Mouse (Mus musculus): ENCODE results near the gene Apobec3. TPM values are rescaled to one million over a fixed set of nuclear protein-coding genes. Genes with fewer than 3 reads are reported as not detected.
A peak's percentile ranks its signal among the peaks of the same experiment; 100 is the strongest.

The Apobec3 gene
- polyA plus RNA-seq, 1 experiment from 2014 or later: 3.5 TPM

DNA sequence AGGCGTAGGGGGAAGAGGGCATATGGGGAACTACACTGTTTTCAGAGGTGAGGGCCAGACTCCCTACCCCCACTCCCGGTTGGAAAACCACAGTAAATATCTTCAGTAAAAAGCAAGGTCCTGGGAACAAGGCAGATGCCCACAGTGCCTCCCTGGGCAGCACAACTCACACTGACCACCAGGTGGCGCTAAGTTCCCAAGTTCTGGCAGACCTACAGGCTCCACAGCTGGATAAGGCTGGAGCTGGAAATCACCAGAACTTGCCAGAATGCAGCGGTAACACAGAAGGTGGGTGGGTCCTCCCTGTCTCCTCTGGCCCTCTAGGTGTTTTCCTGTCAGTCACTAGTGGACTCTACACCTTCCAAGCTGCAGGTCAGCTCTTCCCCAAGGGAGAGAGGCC lies 54.6 kb downstream of the Apobec3 start:
- peaks cover 18% of the 10 kb centered on the region for H3K4me1 ChIP-seq
- H3K4me3 ChIP-seq: no peak overlapping the region
- H3K9me3 ChIP-seq: no peaks in the 10 kb centered on the region
- H3K27ac ChIP-seq: no peak overlapping the region
- peak; percentile 83 for ATAC-seq (replicated peaks)
- H3K27me3 ChIP-seq (replicated peaks): no peaks in the 10 kb centered on the region; the same call in 1 of the 2 replicates
- 12% methylated on average over 4 of the region's 4 CpGs for WGBS
- H3K36me3 ChIP-seq (replicated peaks): no peaks in the 10 kb centered on the region
- H3K4me2 ChIP-seq: no peak overlapping the region
- H3K9ac ChIP-seq: no peak overlapping the region

DNA sequence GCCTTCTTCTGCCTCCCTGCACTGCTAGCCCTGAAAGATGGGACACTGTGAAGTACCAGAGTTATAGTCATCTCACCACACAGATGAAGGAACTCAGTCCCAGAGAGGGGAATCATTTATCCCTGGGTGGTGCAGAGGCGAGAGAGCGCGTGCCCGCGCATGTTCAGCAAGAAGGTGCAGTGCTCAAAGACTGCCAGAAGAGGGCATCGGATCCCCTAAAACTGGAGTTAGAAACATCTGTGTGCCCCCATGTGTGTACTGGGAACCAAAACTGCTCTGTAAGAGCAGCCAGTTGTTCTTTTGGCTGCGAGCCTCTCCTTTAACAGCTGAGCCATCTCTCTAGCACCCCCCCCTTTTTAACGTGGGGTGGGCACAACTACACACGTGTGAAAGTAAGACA lies 55.3 kb downstream of the Apobec3 start:
- ATAC-seq (replicated peaks): no peak
- Histone ChIP-seq H3K9ac (no peak overlapping the region), H3K27ac (no peak overlapping the region), H3K4me3 (no peak overlapping the region), H3K36me3 (replicated peaks) (no peaks in the 10 kb centered on the region), H3K27me3 (replicated peaks) (no peaks in the 10 kb centered on the region; the same call in 1 of the 2 replicates), H3K4me1 (peaks cover 24% of the 10 kb centered on the region), H3K9me3 (no peaks in the 10 kb centered on the region), H3K4me2 (no peak overlapping the region)
- 50% methylated on average over 9 of the region's 9 CpGs for WGBS

DNA sequence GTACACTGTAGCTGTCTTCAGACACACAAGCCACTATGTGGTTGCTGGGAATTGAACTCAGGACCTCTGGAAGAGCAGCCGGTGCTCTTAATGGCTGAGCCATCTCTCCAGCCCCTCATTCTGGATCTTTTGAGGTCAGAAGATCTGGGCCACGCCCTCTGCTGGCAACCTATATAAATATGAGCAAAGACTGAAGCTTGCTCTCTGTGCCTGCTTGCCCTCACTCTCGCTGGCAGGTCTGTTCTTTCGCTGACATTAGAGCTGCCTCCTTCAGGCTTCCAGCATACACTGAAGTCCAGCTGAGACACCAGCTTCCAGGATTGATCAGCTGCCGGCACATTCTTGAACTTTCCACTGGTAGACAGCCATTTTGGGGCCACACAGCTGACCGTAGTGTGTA lies 56.2 kb downstream of the Apobec3 start:
- Histone ChIP-seq H3K27me3 (replicated peaks) (no peaks in the 10 kb centered on the region; the same call in 1 of the 2 replicates), H3K4me1 (peaks cover 26% of the 10 kb centered on the region), H3K27ac (no peak overlapping the region), H3K36me3 (replicated peaks) (no peaks in the 10 kb centered on the region), H3K9me3 (no peaks in the 10 kb centered on the region), H3K4me2 (no peak overlapping the region), H3K4me3 (no peak overlapping the region), H3K9ac (no peak overlapping the region)
- no peak for ATAC-seq (replicated peaks)
- 67% methylated on average over 6 of the region's 6 CpGs for WGBS

DNA sequence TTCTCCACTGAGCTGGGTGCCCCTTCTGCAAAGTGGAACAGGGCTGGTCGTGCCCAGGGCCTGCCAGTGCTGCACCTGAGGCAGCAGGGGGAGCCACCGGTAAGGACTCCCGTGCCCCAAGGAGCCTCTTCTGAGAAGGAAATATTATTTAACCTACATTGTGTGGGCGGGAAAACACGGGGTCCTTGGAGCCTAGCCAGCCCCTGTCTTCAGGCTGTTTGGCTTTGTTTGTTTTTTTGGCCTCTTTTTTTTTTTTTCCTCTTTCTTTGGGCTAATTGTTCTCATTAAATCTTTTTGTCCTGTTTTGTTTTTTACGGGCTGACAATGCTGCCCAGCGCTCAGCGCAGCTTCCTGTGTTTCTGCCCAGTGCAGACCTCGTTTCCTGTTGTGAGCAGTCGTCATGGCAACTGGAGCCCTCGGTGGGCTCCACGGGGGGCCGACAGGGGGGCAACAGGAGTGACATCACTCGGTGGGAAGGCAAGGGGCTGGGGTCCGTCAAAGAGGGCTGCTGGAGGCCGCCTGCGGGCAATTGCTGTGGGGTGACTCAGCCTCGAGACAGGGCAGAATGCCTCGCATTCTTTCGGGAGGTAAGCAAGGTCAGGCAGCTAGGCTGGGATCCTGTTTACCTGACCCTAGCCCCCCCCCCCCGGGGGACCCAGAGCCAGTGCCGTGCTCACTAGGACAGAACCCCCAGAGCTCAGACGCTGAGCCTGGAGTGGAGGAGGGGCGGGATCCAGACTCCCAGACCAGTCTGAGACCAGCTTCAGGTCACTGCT lies 59.0 kb downstream of the Apobec3 start:
- peak overlapping the region; percentile 31 for H3K27ac ChIP-seq
- peaks cover 26% of the 10 kb centered on the region for H3K4me1 ChIP-seq
- ATAC-seq (replicated peaks): peak; percentile 74
- H3K9ac ChIP-seq: peak overlapping the region; percentile 48
- WGBS: 1% methylated on average over 24 of the region's 24 CpGs
- H3K9me3 ChIP-seq: no peaks in the 10 kb centered on the region
- H3K27me3 ChIP-seq (replicated peaks): no peaks in the 10 kb centered on the region
- peak overlapping the region; percentile 36 for H3K4me3 ChIP-seq
- no peaks in the 10 kb centered on the region for H3K36me3 ChIP-seq (replicated peaks)
- peak overlapping the region; percentile 62 for H3K4me2 ChIP-seq

DNA sequence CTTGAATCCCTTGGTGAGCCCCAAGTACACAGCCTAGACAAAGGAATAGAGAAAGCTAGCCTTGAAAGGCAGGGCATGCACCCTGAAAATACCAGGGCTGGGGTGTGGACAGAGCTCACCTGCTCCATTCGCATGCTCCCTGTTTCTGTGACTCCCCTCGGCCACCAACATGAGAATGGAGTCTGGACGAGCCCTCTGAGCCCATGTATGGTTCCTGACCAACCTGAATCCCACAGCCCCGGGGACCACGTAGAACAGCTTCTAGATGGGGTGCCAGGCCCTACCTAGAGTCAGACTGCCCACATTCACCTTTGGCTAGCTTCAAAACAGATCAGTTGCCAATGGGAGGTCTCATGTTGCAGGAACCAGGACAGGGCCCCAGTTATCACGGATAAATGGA lies 59.8 kb downstream of the Apobec3 start:
- H3K4me3 ChIP-seq: no peak overlapping the region
- no peaks in the 10 kb centered on the region for H3K27me3 ChIP-seq (replicated peaks)
- no peaks in the 10 kb centered on the region for H3K36me3 ChIP-seq (replicated peaks)
- WGBS: 73% methylated on average over 6 of the region's 6 CpGs
- H3K4me2 ChIP-seq: peak overlapping the region; percentile 62
- H3K4me1 ChIP-seq: peaks cover 26% of the 10 kb centered on the region
- ATAC-seq (replicated peaks): no peak
- no peaks in the 10 kb centered on the region for H3K9me3 ChIP-seq
- peak overlapping the region; percentile 31; the same call in 1 of the 2 replicates for H3K27ac ChIP-seq
- peak overlapping the region; percentile 48; the same call in 1 of the 2 replicates for H3K9ac ChIP-seq

DNA sequence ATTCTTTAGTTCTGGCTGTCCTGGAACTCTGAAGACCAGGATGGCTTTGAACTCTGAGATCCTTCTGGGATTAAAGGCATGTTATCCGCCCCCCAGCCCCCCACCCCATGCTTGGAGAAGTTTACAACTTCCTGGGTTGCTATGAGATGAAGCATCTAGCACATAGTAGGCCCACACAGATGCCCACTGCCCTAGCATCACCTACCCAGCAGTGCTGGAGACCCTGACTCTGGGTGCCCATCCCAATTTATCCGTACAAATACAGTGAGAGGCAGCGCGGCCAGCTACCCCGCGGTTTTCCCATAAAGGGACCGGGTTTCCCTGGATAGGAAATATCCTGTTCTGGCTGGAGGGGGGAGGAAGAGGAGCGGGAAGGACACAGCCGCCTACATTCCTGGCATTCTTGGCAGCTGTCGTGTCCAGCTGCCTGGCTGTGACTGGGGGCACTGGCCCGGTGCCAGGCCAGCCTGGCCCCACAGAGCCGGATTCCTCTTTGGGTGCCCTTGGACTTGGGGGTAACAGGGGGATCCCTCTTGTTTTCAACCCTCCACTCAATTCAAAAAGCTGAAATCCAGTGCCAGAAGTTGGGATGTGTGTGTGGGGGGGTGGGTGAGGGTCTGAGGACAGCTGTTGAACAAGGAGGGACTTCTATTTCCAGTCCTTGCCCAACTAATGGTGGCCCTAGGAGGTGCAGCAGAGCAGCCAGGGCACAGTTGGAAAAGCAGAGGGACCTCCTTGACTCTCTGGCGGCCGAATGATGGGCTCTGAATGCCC lies 60.5 kb downstream of the Apobec3 start:
- Histone ChIP-seq H3K9me3 (no peaks in the 10 kb centered on the region), H3K4me2 (no peak overlapping the region), H3K4me3 (no peak overlapping the region), H3K9ac (no peak overlapping the region), H3K36me3 (replicated peaks) (no peaks in the 10 kb centered on the region), H3K4me1 (peaks cover 26% of the 10 kb centered on the region), H3K27me3 (replicated peaks) (no peaks in the 10 kb centered on the region), H3K27ac (no peak overlapping the region)
- 47% methylated on average over 14 of the region's 14 CpGs for WGBS
- ATAC-seq (replicated peaks): no peak

DNA sequence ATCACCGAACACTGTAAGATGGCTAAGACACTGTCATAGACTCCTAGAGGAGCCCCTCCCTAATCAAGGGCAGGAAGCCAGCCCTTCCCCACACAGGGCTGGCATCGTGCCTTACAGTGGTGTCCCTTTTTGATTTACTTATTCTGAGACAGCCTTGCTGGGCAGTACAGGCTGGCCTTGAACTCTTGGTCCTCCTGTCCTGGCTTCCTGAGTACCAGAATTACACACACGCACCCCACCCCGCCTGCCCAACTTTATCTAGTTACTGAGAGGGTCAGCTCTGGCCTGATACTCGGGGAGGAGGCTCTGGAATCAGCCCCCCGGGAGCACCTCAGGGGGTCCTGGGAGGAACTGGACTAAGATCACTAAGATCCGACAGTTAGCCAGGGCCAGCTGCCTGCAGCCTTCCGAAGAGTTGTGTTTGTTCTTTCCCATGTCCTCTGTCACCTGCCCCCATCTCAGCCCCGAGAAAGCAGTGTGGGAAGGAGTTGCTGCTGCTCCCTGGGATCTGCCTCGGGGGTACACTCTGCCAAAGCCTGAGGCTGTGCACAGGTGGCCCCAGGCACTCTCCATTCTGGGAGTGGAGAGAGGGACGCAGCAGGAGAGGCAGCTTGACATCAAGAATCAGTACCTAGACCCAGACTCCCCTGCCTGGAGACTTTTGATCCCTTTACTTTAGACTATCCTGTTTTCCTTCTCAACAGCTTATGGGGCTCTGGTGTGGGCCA lies 61.2 kb downstream of the Apobec3 start:
- no peak overlapping the region for H3K9ac ChIP-seq
- peaks cover 26% of the 10 kb centered on the region for H3K4me1 ChIP-seq
- no peaks in the 10 kb centered on the region for H3K9me3 ChIP-seq
- no peaks in the 10 kb centered on the region for H3K36me3 ChIP-seq (replicated peaks)
- H3K4me3 ChIP-seq: no peak overlapping the region
- no peak overlapping the region for H3K27ac ChIP-seq
- ATAC-seq (replicated peaks): no peak
- no peaks in the 10 kb centered on the region for H3K27me3 ChIP-seq (replicated peaks)
- 50% methylated on average over 11 of the region's 11 CpGs for WGBS
- H3K4me2 ChIP-seq: no peak overlapping the region

DNA sequence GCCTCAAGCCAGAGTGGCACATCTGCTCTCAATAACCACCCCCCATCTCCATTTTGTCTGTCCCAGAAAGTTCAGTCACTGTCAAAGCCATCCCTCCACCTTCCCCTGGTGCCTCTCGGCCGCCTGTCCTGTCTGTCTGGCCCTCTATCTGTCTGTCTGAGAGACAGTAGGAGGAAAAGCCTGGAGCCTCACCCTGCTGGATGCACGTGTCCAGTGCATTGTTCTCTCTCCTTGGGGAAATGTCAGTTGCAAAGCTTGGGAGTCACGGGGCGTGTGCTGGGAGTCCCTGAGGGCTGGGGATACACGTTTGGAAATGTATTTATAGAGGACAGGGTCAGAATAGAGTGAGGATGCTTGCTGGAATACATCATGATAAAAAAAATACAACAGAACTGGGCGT lies 62.0 kb downstream of the Apobec3 start:
- peaks cover 26% of the 10 kb centered on the region for H3K4me1 ChIP-seq
- H3K27me3 ChIP-seq (replicated peaks): no peaks in the 10 kb centered on the region
- H3K4me2 ChIP-seq: no peak overlapping the region
- ATAC-seq (replicated peaks): no peak
- no peak overlapping the region for H3K27ac ChIP-seq
- H3K4me3 ChIP-seq: no peak overlapping the region
- H3K36me3 ChIP-seq (replicated peaks): no peaks in the 10 kb centered on the region
- no peak overlapping the region for H3K9ac ChIP-seq
- 64% methylated on average over 7 of the region's 7 CpGs for WGBS
- no peaks in the 10 kb centered on the region for H3K9me3 ChIP-seq

DNA sequence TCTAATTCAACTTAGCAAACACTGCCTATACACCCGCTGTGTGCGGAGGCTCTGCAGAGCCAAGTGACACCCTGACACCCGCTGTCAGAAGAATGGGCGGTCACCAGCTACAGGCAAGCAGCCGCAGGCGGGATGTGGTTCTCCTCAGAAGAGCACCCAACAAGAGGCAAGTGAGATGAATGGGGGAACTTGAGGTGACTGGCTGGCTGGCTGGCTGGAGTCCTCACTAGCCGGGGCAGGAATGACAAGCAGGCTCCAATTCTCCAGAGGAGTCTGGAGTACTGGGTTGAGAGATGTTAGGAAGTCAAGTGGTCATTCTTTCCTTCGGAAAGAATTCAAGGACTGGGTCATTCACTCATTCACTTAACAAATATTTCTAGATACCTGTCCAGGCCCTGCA lies 65.1 kb downstream of the Apobec3 start:
- 91% methylated on average over 8 of the region's 8 CpGs for WGBS
- Histone ChIP-seq H3K4me3 (no peak overlapping the region), H3K4me1 (peaks cover 5% of the 10 kb centered on the region; the same call in 1 of the 2 replicates), H3K4me2 (no peak overlapping the region), H3K36me3 (replicated peaks) (no peaks in the 10 kb centered on the region), H3K9ac (no peak overlapping the region), H3K27ac (no peak overlapping the region), H3K9me3 (no peaks in the 10 kb centered on the region), H3K27me3 (replicated peaks) (no peaks in the 10 kb centered on the region)
- no peak for ATAC-seq (replicated peaks)

DNA sequence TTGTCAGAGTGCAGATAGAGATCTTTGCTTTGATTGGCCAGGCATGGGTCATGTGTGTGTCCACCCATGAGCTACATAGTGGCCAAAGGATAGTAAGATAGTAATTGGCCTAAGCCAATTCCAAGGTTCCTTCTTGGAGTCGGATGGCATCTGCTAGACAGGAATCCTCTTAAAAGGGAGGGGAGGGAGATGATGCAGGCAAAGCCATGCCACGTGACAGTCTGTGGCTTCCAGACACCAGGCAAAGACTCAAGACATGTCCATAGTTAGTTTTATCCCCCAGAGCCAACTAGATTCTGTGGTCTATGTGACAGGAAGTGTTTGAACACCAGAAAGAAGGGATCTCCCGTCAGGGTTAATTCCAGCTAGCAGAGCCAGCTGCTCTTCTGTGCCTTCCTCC lies 67.0 kb downstream of the Apobec3 start:
- H3K4me2 ChIP-seq: no peak overlapping the region
- ATAC-seq (replicated peaks): no peak
- 56% methylated on average over 3 of the region's 3 CpGs for WGBS

DNA sequence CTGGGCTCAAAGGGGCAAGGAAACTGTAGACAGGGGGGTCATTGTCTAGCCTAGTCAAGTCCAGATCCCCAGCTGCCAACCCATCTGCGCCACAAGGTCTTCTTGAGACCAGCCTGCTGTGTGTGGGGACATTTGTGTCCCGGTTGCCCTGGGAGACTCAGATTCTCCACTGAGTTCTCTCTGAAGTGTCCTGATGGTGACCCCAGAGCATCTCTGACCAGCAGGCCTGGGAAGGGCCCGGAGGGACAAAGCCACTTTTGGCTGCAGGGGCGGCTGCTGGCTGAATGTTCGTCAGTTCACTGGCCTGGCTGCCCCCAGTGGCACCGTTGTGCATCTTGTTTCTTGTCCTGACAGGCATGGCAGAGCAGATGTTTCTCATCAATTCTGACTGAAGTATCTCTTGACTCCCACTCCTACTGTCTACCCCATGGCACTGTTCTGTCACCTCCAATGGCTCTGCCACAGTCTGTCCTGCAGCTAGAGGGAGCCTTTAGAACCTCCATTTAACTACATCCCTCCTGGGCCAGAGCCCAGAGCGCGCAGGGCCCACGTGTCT lies 70.0 kb downstream of the Apobec3 start:
- no peak for ATAC-seq (replicated peaks)

More for the DNA sequence above, 67.0 kb downstream of the Apobec3 start:
- Histone ChIP-seq H3K9ac (no peak overlapping the region), H3K27me3 (replicated peaks) (no peaks in the 10 kb centered on the region), H3K36me3 (replicated peaks) (no peaks in the 10 kb centered on the region), H3K27ac (no peak overlapping the region), H3K4me3 (no peak overlapping the region), H3K4me1 (no peaks in the 10 kb centered on the region), H3K9me3 (no peaks in the 10 kb centered on the region)

DNA sequence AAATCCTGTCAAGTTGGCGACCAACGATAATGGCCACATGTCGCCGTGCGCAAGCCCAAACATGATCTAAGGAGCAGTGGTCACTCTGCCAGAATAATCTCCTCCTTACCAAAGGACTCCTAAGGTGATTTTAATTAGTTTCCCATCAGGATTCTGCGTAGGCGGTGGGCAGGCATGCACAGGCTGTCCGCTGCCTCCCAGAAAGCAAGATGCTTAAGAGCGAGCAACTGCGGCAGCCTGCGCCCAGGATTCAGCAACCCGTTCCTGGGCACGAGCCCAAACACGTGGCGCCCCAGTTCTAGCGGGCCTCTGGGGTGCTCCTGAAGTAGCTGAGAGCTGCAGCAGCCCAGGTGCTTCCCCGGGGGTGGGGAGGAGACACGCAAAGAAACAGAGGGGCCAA lies 71.2 kb downstream of the Apobec3 start:
- 65% methylated on average over 18 of the region's 18 CpGs for WGBS
- no peak overlapping the region for H3K9ac ChIP-seq
- no peak overlapping the region for H3K27ac ChIP-seq
- H3K4me3 ChIP-seq: no peak overlapping the region
- no peaks in the 10 kb centered on the region for H3K36me3 ChIP-seq (replicated peaks)
- H3K4me2 ChIP-seq: no peak overlapping the region
- H3K9me3 ChIP-seq: no peaks in the 10 kb centered on the region
- no peak for ATAC-seq (replicated peaks)
- H3K27me3 ChIP-seq (replicated peaks): no peaks in the 10 kb centered on the region
- no peaks in the 10 kb centered on the region for H3K4me1 ChIP-seq

More for the DNA sequence above, 70.0 kb downstream of the Apobec3 start:
- Histone ChIP-seq H3K36me3 (replicated peaks) (no peaks in the 10 kb centered on the region), H3K4me3 (no peak overlapping the region), H3K4me1 (no peaks in the 10 kb centered on the region), H3K9me3 (no peaks in the 10 kb centered on the region), H3K9ac (no peak overlapping the region), H3K4me2 (no peak overlapping the region), H3K27ac (no peak overlapping the region), H3K27me3 (replicated peaks) (no peaks in the 10 kb centered on the region)
- WGBS: 61% methylated on average over 9 of the region's 9 CpGs
